Mouse (Mus musculus) cerebellum, postnatal 4 days (tissue): ENCODE data around the gene Frmd4b.

Source experiments
- DNase-seq, 2 experiments: peaks; one replicate each; pipeline ENCODE4 v3.0.0; 2022; ENCODE audit warnings: low spot score in 2 of 2, mixed read lengths in 1 of 2

The Frmd4b gene

DNA sequence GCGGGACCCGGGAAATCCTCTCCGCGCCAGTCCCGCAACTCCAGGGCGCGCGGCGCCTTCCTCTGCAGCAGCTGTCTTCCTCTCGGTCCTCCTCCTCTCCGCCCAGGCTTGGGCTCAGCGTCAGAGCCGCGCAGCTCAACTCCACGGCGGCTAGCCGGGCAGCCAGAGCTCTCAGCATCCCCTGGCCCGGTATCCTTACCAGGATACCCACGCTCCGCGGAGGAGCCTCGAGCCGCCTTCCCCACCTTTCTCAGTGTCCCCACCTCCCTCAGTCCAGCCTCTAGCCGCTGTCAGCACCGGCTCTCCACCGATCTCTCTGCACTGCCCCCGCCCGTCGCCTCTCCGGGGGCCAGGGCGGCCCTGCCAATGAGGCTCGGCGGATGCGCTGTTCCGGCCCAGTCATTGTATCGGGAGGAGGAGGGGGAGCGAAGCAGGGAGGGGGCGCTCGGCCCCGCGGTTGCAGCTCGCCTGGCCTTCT, at the start of gene Frmd4b:
Frmd4b (minus strand) TSS at position 276 of the 478 bp plus-strand sequence.
- peak; percentile 46 to 74 for DNase-seq

DNA sequence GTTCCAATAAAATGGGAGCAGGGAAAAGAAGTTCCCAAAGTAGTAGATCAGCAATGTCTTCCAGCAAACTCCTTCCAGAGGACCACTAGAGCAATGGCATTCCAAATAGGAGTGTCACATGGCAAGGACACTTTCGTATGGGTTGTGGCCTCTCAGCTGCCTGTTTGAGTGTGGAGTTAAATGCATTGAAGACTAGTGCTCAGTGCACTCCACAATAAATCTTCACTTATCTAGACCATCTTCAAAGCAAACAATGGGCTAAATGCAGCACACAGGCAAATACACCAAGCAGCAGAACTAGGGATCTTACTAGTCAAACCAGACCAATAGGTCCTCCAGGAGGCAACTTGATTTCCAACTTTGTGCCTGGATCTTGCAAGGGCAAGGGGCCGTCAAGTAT, 49.1 kb upstream of the Frmd4b start:
- no peak for DNase-seq

DNA sequence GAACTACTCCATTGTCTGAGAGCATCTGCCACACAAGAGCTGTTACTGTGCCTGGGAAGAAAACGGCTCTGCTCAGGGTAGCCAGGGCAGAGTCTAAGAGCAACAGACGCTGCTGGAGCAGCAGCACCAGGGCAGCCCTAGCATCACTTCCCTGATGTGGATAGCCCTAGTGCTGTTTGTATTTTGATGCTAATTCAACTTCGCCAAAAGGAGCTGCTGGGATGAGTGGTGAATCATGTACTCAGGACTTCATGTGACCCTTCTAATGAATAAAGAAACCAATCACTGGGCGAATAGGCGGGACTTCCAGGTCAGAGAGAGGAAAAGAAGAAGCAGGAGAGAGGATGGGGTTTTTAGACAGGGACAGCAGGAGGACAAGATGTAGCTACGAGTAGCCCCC, 41.6 kb upstream of the Frmd4b start:
- no peak for DNase-seq

DNA sequence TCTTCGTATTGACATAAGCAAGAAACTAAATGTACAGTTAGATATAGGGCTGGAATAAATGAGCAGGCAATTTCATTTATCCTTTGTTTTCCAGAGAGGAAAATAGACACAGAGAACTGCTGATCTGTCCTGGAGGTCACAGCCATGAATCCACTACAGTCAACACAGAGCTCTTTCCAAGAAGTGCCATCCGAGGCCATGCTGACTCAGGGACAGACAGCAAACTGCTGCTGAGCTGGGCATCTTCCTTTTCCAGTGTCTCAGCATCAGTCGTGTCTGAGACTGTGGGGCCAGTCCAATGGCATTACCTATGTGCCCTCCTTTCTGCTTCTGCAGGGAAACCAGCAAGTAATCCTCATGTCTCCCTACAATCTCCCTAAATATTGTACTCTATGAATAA, 38.6 kb upstream of the Frmd4b start:
- DNase-seq, result no peak

DNA sequence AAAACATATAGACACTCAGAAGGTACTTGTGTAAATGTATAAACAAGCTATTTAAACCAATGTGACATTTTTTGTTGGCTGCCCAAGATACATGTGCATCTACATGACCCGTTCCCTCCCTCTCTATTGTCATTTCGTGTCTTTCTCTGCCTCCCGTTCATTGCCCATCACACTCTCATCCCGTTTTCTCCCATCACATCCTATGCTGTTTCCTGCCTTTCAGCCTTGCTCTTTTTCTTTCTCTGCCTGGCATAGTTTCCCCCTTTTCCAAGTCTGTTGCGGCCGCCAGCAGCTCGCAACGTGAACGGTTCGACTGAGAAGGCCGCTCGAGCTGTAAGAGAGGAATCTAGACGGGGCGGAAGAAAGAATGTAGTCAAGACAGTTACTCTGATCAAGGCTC, 30.2 kb upstream of the Frmd4b start:
- DNase-seq, result no peak

DNA sequence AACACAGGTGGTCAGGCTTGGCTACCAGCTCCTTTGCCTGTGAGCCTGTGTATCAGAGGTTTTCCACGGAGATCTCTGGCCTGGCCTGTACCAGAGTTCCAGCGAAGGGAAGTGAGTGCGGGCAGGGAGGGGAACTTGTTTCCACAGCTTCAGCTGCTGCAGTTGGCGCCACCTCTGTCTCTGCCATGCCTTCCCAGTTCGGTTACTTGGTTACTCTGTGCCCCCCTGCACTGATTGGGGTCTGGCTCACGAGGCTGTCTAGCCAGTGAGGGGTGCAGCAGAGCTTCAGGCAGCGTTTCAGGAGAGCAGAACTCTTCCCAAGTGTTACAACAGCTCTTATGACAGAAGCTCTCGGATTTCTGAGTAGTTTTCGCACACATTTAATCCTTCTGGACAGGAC, 6.0 kb upstream of the Frmd4b start:
- DNase-seq, result no peak

DNA sequence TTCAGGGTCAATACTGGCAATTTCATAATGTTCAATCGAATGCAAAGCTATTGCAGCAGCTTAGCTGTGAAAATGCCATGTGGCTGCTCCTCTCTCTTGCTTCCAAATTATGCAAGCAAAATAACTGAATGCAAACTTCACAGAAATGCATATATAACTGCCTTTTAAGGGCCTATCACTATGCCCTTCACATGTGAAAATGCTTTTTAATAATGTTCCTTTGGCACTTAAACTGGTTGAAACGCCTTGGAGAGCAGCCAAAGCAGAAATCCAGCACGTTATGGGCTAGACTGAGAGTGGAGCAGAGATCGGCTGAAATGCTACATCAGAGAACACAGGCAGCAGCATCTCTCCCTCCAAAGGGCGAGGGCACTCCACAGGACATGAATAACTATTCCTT, 4.9 kb upstream of the Frmd4b start:
- no peak for DNase-seq

DNA sequence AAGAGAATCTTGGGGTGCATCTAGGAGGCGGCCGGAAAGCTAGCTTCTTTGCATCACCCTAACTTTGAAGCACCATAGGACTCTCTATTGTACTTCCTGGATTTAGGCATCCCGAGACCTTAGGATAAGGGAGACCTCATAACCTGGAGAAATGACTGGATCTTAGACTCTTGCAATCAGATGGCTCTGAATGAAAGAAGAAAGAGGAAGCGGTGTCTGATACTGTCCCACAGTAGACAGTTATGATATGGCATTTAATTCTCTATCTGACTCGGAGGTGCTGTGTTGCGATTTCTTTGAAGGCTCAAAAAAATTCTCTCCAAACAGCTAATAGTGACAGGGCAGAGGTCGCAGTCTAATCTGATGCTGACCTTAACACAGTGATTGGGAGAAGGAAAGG, 433 bp upstream of the Frmd4b start:
- no peak for DNase-seq

DNA sequence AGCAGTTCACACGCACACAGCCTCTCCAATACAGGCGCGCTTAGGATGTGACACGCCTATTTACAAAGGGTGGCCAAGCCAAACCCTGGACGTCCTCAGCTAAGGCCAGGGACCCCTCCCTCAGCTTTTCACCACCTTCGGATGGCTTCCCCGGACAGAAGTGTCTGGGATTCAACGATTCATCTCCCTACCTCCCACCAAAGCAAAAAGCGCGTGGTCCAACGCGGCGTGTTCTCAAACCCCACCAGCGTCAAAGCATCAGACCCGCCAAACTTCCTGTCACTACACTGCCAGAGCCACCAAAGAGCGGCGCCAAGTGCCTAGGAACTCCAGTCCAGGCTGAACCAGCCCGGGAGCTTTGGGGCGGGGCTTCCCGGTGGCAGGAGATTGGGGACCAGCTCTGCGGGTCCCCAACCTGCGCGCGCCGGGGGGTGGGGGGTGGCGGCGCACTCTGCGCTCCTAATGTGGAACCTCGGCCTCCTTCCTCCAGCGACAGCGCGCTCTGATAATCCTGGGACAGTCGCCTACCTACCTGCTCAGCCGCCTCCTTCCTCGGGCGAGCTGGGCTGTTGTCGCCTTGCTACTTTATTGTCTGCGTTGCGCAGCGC, 579 bp downstream of the Frmd4b start:
- peak in 1 of 2 experiments; percentile 53 for DNase-seq

DNA sequence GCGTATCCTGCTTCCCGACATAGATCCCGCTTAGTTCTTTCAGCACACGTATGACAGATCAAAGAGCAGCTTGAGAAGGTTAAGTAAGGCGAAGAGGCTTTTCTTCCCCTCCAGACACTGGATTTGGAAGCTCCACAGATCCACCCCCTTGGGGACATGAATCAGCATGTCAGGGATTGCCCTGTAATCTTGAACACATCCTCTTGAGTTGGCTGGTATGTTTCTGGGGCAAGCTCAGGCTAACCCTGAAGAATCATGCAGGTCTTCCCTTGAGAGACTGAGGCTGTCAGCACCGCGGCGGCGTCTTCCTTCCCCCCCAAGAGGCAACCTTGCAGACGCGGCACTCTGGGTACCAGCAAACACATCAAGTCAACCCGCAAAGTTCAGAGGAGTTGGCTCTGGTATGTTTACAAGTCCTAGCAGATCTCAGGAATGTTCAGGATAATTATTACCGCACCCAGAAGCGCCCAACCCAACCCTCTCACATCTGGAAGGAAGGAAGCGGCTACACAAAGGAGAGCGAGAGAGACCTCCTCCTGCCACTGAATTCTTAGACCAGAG, 1.4 kb downstream of the Frmd4b start:
- DNase-seq, result no peak

DNA sequence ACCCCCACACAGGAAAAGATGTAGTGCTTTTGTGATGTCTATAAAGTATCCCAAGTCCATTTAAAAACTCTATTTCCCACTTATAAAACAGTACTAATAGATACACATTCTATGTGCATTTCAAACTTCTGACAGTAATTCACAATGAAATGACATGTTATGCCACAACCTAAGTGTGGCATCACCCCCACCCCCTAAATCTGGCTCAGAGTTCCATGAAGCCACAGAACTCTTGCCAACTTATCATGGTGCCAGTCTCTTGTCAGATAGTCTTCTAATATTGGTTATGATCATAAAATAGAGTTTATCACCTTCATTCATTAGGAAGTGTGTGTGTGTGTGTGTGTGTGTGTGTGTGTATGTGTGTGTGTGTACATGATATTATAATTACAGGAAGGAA, 3.2 kb downstream of the Frmd4b start:
- DNase-seq, result no peak

DNA sequence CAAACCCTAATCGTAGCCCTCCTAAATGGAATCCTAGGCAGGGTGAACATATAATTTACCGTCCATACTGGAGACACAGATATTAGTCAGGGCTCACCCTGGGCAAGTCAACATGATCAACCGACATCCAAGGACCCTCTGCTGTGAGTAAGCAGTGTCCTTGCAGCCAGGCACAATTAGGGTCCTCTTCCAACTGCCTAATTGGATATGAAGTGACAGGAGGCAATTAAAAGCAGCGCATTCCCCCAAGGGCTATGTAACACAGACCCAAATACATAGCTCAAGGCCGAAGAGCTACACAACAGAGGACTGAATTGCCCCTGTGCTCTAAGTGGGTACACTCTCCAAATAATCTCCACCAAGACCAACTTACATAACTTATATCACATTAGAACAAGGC, 4.5 kb downstream of the Frmd4b start:
- no peak for DNase-seq

DNA sequence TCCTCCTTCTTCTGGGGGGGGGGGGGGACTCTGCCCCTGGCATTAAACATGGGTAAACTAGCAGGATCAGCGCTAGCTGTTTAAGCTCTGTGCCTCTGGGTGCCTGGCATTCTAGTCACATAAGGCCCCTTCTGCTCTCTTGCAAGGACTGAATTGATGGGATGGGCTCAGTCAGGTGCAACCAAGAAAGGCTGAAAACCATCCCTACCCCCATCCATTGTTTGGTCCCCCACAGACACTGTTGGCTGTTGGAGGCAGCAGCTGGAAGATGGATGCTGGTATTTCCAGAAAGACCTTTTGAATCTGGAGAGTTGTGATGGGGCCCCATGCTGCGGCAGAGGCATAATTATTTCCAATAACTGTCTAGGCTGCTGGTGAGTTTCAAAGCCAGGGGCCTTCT, 7.3 kb downstream of the Frmd4b start:
- DNase-seq, result no peak

DNA sequence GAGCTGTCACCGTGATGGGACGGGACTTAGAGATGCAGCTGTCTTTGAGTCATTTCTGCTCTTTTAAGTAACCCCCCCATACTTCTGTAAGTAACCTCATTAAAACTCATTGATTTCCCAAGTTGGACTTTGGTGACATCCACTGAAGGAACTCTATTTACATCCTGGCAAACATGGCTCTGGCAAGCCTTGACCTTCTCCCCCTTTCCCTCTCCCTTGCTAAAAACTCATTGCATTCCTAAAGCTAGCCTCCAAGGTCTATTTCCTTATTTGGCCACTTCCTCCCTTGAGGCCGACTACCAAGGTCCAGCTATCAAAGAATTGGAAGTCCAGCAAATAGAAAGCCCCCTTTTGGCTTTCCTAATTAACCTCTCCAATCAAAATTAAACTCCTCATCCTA, 9.7 kb downstream of the Frmd4b start:
- no peak for DNase-seq

DNA sequence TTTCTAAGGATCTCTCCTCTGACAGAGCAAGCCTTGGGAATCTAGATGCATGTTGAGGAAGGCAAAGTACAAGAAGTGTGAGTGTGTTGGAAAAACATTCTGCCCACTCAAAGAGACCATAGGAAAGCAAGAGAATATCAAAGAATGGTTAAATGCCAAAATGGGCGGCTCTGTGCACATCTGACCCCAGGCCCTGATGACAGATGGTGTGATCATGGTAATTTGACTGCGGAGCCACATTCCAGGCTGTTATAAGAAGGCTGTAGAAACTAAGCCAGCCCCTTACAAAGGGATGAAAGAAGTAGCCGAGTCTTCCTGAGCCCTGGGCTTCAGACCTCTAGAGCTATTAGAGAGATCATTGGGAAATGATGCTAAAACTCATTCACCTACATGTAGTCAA, 22.1 kb downstream of the Frmd4b start:
- DNase-seq, result no peak

DNA sequence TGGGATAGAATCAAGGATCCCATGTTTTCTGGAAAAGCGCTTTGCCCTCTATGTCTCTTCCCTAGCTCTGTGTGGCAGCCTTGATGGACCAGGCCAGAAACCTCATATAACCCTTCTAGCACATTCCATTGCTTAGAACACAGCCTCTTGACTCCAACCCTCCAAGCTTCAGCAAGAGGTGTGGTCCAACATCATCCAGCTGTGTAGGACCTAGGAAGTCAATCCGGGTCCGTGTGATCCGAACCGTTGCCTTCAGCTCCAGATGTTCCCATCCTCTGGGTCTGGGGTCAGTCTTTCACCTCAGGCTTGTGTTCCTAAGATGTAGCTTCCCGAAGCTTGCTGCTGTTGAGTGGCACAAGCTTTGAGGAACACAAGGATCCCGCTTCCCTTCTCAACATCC, 22.8 kb downstream of the Frmd4b start:
- no peak for DNase-seq

DNA sequence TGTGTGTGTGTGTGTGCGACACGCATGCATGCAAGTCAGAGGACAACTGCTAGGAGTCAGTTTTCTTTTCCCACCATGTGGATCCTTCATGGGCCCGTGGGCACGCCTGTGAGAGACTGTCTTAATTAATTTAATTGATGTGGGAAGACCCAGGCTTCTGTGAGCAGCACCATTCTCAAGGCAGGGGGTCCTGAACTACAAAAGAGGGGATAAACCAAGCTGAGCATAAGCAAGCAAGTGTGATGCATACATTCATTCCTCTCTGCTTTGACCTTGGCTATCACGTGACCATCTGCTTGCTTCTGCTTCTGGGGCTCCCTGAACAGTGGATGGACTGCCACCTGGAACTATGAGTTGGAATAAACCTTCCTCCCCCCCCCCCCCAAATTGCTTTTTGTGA, 27.1 kb downstream of the Frmd4b start:
- no peak for DNase-seq

DNA sequence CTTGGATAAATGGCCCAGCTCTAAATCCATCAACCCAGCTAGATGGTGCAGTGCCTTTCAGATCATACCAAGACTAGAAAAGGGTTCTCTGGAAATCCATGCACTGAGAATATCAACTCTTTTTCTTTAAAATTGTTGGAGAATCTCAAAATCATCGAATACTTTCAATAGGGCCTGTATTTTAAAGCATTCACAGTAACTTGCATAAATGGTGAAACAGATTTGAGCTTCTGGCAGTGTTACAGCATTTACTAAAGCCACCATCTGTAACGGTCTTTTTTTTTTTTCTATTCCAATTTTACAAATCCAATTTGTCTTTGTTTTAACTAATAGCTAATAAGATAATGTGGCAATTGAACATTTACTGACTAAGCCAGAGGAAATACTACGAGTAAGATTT, 27.8 kb downstream of the Frmd4b start:
- no peak for DNase-seq

DNA sequence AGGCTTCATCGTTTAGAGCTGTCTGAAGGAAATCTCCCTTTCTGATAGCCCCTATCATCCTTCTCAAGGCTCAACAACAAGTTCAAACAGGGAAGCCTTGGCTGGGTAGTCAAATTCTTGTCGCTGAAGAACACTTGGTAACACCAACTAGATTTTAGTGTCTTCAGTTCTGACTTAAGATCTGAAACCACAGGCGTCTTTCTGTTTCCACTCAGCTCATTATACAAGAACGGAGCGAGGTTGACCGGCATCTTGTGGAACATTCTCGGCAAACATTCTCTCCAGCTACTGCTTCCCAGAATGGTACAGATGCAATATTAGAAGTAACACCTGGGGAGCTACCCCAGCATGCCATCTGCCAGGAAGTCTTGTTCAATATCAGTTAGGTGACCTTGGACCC, 28.3 kb downstream of the Frmd4b start:
- no peak for DNase-seq

DNA sequence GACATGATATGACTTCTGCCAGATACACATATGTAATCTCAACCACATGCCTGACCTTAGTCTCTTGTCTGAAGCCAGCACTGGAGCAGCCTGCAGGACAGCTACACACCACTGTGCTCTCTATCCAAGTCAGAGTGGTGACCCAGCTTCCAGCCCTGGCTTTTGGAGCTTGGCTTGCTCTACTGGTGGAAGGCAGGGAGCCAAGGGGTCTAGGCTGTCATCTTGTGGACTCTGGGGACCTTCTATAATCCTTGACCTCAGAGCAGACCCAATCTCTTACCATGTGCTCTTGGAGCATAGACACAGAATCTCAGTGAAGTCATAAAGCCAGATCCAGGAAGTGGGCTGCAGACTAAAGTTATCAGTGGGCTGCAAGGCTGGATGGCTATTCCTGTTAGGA, 30.7 kb downstream of the Frmd4b start:
- no peak for DNase-seq

DNA sequence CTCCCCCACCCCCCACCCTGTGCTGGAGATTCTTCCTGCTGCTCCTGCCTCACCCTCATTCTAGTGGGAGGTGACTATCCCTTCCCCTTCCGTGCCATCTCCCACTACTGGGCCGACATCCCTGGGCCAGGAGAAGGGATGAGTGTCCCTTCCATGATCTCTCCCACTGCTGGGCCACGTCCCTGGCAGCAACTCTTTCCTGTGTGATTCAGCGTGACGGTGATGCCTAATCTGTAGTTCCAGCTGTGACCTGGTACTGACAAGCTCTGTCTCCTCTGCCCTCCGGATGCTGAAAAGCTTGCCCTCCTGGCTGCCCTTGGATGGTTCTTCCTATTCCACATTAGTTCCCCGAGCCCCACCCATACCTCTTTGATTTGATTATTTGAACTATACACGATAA, 31.3 kb downstream of the Frmd4b start:
- no peak for DNase-seq

DNA sequence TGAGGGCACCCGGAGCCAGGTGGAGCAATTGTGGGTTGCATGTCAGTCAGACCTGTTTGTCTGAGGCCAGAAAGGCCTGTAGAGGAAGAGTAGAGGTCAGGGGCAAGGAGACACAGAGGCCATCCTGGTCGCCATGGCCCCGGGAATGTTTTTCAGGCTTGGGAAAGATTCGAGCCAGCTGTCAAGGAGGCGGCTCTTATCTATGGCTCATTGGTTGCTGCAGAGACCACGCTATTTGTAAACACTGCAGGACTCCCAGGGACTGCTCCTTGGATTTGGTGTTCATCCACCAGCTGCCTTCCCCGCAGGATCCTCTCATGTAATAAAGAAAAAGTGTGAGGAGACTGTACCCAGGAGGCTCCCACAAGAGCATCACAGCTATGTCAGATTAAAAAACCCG, 34.6 kb downstream of the Frmd4b start:
- DNase-seq, result no peak

DNA sequence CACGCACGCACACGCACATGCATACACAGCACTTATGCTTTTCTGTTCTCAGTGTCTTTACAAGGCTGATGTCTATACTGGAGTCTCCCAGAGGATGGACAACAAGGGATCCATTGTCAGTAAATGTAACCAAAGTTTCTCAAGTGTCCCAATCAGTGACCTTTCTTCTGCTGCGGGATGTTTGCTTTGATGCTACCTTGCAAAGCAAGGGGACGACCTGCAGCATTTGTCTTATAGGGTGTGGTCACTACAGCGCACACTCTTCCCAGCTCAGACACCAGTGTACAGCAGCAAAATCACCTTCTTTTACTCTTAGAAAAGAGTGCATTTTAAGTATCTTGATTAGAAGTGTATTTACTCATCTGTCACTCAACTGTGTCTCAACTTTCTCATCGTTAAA, 35.4 kb downstream of the Frmd4b start:
- DNase-seq, result no peak

DNA sequence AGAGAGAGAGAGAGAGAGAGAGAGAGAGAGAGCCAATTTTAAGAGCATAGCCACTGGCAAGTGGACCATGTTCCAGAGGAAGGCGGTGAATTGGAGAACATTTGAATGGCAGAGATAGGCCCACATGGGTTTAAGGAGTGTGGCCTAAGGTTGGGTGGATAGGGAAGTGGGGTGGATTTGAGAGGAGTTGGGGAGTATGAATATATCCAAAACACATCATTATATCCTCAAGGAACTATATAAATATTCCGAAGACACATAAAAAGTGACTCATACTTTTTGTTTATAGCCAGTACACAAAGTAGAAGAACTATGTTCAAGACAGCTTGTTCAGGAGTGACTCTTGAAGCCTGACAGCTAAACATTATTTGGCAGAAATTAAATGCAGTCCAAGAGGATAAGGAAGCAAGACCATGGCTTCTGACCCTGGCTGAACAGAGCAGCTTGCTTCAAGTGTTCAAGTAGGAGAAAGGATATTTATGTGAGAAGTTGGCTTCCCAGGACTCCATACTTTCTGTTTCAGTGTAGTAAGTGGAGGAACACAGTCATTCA, 36.8 kb downstream of the Frmd4b start:
- DNase-seq, result no peak
